Mouse (Mus musculus): ENCODE measurements at regions not wholly inside any gene's neighbourhood (a gene's known extent, or its start where the extent isn't known, plus 50 kb on each side); places are given as distances from the start of the nearest gene placed in this dataset.

- Histone ChIP-seq H3K4me1 (ENCODE audit: control insufficient read depth, insufficient read depth, low read length) (no peaks in the 10 kb centered on the region), H3K27ac (ENCODE audit: insufficient read depth, low read depth, low read length) (no peak overlapping the region), H3K27me3 (replicated peaks; ENCODE audit: control insufficient read depth, insufficient read depth, low read length) (no peaks in the 10 kb centered on the region), H3K36me3 (ENCODE audit: control insufficient read depth, insufficient read depth, low read length) (no peaks in the 10 kb centered on the region), H3K4me3 (ENCODE audit: insufficient read depth, low read depth, low read length) (no peak overlapping the region)
- no peak for TF ChIP-seq POLR2A (IDR thresholded peaks at IDR 0.05; ENCODE audit: low read depth, low read length)
- TF ChIP-seq CTCF (conservative IDR thresholded peaks at IDR 0.05; ENCODE audit: insufficient read depth, insufficient read length, low read depth, low read length): 0 out of 2 replicates have a peak, but pooled peaks have one; percentile 5
- no peak for DNase-seq
- WGBS: 92% methylated on average over 2 of the region's 2 CpGs
Measured at GRCm38 (mm10) chr11:3597002-3597401, 52.0 kb upstream of the Morc2a start.

GRCm38 (mm10) chr11:3594574-3594973, 54.2 kb upstream of the Smtn start:
- H3K27me3 ChIP-seq (replicated peaks; ENCODE audit: control insufficient read depth, insufficient read depth, low read length): no peaks in the 10 kb centered on the region
- no peak for TF ChIP-seq POLR2A (IDR thresholded peaks at IDR 0.05; ENCODE audit: low read depth, low read length)
- peak; percentile 34; the same call in 1 of the 2 replicates for TF ChIP-seq CTCF (conservative IDR thresholded peaks at IDR 0.05; ENCODE audit: insufficient read depth, insufficient read length, low read depth, low read length)
- no peak overlapping the region for H3K4me3 ChIP-seq (ENCODE audit: insufficient read depth, low read depth, low read length)
- H3K27ac ChIP-seq (ENCODE audit: insufficient read depth, low read depth, low read length): no peak overlapping the region
- 93% methylated on average over 3 of the region's 3 CpGs for WGBS
- no peak for DNase-seq
- H3K4me1 ChIP-seq (ENCODE audit: control insufficient read depth, insufficient read depth, low read length): no peaks in the 10 kb centered on the region
- no peaks in the 10 kb centered on the region for H3K36me3 ChIP-seq (ENCODE audit: control insufficient read depth, insufficient read depth, low read length)

GRCm38 (mm10) chr11:3591123-3591522, 50.7 kb upstream of the Smtn start:
- Histone ChIP-seq H3K36me3 (ENCODE audit: control insufficient read depth, insufficient read depth, low read length) (no peaks in the 10 kb centered on the region), H3K27ac (ENCODE audit: insufficient read depth, low read depth, low read length) (no peak overlapping the region), H3K4me1 (ENCODE audit: control insufficient read depth, insufficient read depth, low read length) (no peaks in the 10 kb centered on the region), H3K27me3 (replicated peaks; ENCODE audit: control insufficient read depth, insufficient read depth, low read length) (no peaks in the 10 kb centered on the region), H3K4me3 (ENCODE audit: insufficient read depth, low read depth, low read length) (no peak overlapping the region)
- WGBS: 79% methylated on average over 7 of the region's 7 CpGs
- DNase-seq: no peak
- TF ChIP-seq CTCF (conservative IDR thresholded peaks at IDR 0.05; ENCODE audit: insufficient read depth, insufficient read length, low read depth, low read length) (no peak), POLR2A (IDR thresholded peaks at IDR 0.05; ENCODE audit: low read depth, low read length) (no peak)

Measured in kidney, adult 2 months (tissue).